Mouse (Mus musculus): ENCODE data around the gene Proca1. TPM values are rescaled to one million over a fixed set of nuclear protein-coding genes. Genes with fewer than 3 reads are reported as not detected.

Proca1 gene
- 1.4 and 2.1 TPM in 2 replicates for polyA plus RNA-seq (2014; fragmentation: Nextera tagmentation; extraction: Ambion mirVana)

DNA sequence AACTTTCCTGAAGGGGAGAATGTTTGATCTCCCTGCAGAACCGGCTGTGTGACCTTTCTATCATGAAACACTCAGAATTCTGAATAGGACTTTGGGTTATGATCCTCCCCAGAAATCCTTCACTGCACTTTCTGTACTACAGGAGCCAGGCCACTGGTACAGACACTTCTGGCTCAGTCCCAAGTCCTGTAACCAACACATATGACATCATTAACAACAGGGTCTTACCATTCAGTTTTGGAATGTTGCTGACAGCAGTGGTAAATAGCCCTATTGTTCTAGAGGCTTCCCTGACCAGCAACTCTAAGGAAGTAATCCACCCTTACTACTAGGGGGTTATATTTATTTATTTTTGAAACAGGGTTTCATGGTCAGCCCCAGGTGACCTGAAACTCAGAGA, at the start of gene Proca1:
TSS of gene Proca1 (plus strand) at position 280 of the 400 bp plus-strand sequence.
- H3K27ac ChIP-seq (ENCODE audit: low read depth), result no peak within 1 kb of the TSS
- WGBS, result 73% methylated on average over 1 of the region's 1 CpGs
- H3K4me2 ChIP-seq (ENCODE audit: low read length), result peak within 1 kb of the TSS; percentile 64
- H3K4me1 ChIP-seq (replicated peaks; ENCODE audit: control insufficient read depth, insufficient read depth, low read length), result peaks cover 12% of the 10 kb centered on the region
- no peak for ATAC-seq (replicated peaks; ENCODE audit: low FRiP score, low TSS enrichment, low read depth)
- H3K4me3 ChIP-seq (ENCODE audit: low read depth, low read length), result peak within 1 kb of the TSS; percentile 51
- peaks cover 30% of the 10 kb centered on the region for H3K36me3 ChIP-seq (ENCODE audit: control insufficient read depth, insufficient read depth, low read length)
- no peaks in the 10 kb centered on the region for H3K27me3 ChIP-seq (replicated peaks; ENCODE audit: control insufficient read depth, insufficient read depth, low read length)
- no peak for DNase-seq (ENCODE audit: low spot score)
- peak within 1 kb of the TSS; percentile 35; the same call in 1 of the 2 replicates for H3K9ac ChIP-seq (ENCODE audit: low read length)
- no peaks in the 10 kb centered on the region; the same call in 1 of the 2 replicates for H3K9me3 ChIP-seq (ENCODE audit: control insufficient read depth, low read length)

DNA sequence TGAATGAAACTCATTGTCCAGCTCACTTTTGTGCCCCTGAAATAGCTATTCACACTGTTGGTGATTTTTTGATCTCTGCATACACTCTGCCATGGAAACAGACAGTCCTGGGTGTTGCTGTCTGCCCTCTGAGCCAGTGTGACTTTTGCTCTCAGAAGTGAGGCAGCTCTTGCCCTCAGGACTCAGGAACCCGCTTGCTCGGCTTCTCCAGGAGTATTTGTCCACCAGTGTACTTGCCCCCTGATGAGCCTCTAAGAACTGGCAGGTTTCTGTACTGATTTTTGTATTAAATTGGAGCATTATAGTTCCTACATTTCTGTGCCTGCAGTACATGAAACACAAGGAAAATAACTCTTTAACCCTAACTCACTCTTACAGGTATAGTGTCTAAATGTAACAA, 49.7 kb upstream of the Proca1 start:
- H3K36me3 ChIP-seq (ENCODE audit: control insufficient read depth, insufficient read depth, low read length), result peaks cover 50% of the 10 kb centered on the region
- no peak overlapping the region for H3K4me3 ChIP-seq (ENCODE audit: low read depth, low read length)
- no peak overlapping the region for H3K27ac ChIP-seq (ENCODE audit: low read depth)
- no peak overlapping the region for H3K4me2 ChIP-seq (ENCODE audit: low read length)
- DNase-seq (ENCODE audit: low spot score), result no peak
- WGBS, result 87% methylated on average over 2 of the region's 2 CpGs
- no peak for ATAC-seq (replicated peaks; ENCODE audit: low FRiP score, low TSS enrichment, low read depth)
- H3K4me1 ChIP-seq (replicated peaks; ENCODE audit: control insufficient read depth, insufficient read depth, low read length), result no peaks in the 10 kb centered on the region; the same call in 1 of the 2 replicates
- no peaks in the 10 kb centered on the region for H3K27me3 ChIP-seq (replicated peaks; ENCODE audit: control insufficient read depth, insufficient read depth, low read length)
- no peak overlapping the region for H3K9ac ChIP-seq (ENCODE audit: low read length)
- no peaks in the 10 kb centered on the region for H3K9me3 ChIP-seq (ENCODE audit: control insufficient read depth, low read length)

DNA sequence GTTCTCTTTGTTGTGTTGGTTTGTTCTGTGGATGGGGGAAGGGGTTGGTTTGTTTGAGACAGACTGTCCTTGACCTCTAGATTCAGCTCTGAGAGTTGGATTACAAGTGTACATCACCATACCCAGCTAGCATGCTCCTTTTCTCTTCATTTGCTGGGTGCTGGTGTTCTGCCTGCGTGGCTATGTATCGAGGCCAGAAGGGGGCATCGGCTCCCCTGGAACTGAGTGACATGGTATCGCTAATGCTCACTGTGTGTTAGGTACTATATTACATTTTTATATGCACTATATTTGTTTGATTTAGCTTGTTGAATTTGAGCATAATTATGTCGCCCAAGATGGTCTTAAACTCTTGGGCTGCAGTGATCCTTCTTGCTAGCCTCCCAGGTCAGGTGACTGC, 47.0 kb upstream of the Proca1 start:
- no peak overlapping the region for H3K9ac ChIP-seq (ENCODE audit: low read length)
- peaks cover 74% of the 10 kb centered on the region for H3K36me3 ChIP-seq (ENCODE audit: control insufficient read depth, insufficient read depth, low read length)
- H3K9me3 ChIP-seq (ENCODE audit: control insufficient read depth, low read length), result no peaks in the 10 kb centered on the region
- H3K27ac ChIP-seq (ENCODE audit: low read depth), result no peak overlapping the region
- no peak for ATAC-seq (replicated peaks; ENCODE audit: low FRiP score, low TSS enrichment, low read depth)
- H3K4me3 ChIP-seq (ENCODE audit: low read depth, low read length), result no peak overlapping the region
- WGBS, result 86% methylated on average over 5 of the region's 5 CpGs
- H3K4me2 ChIP-seq (ENCODE audit: low read length), result no peak overlapping the region
- no peaks in the 10 kb centered on the region for H3K27me3 ChIP-seq (replicated peaks; ENCODE audit: control insufficient read depth, insufficient read depth, low read length)
- no peak for DNase-seq (ENCODE audit: low spot score)
- H3K4me1 ChIP-seq (replicated peaks; ENCODE audit: control insufficient read depth, insufficient read depth, low read length), result no peaks in the 10 kb centered on the region; the same call in 1 of the 2 replicates

- no peak for ATAC-seq (replicated peaks; ENCODE audit: low FRiP score, low TSS enrichment, low read depth)
These were observed 46.3 kb upstream of the Proca1 start for GRCm38 (mm10) chr11:78146707-78147543.

DNA sequence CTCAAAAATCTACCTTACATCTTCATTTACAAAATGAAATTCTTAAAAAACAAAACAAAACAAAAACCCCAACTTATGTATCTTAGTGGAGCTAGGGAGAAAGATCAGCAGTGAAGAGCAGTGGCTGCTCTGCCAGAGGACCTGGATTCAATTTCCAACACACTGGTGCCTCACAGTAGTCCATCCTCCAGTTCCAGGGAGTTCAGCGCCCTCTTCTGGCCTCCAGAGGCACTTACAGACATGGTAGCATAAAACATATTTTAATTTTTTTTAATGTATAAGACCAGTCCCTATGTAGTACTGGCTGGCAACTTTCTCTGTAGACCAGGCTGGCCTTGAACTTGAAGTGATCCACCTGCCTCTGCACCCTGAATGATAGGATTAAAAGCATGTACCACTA, 42.0 kb upstream of the Proca1 start:
- ATAC-seq (replicated peaks; ENCODE audit: low FRiP score, low TSS enrichment, low read depth), result no peak
- 45% methylated on average over 1 of the region's 1 CpGs for WGBS

More at GRCm38 (mm10) chr11:78146707-78147543, 46.3 kb upstream of the Proca1 start:
- Histone ChIP-seq H3K4me3 (ENCODE audit: low read depth, low read length) (no peak overlapping the region), H3K4me1 (replicated peaks; ENCODE audit: control insufficient read depth, insufficient read depth, low read length) (no peaks in the 10 kb centered on the region; the same call in 1 of the 2 replicates), H3K36me3 (ENCODE audit: control insufficient read depth, insufficient read depth, low read length) (peaks cover 75% of the 10 kb centered on the region), H3K4me2 (ENCODE audit: low read length) (no peak overlapping the region), H3K27me3 (replicated peaks; ENCODE audit: control insufficient read depth, insufficient read depth, low read length) (no peaks in the 10 kb centered on the region), H3K9me3 (ENCODE audit: control insufficient read depth, low read length) (no peaks in the 10 kb centered on the region), H3K27ac (ENCODE audit: low read depth) (no peak overlapping the region), H3K9ac (ENCODE audit: low read length) (no peak overlapping the region)
- 83% methylated on average over 6 of the region's 6 CpGs for WGBS
- DNase-seq (ENCODE audit: low spot score), result no peak

GRCm38 (mm10) chr11:78152299-78153231, 40.6 kb upstream of the Proca1 start:
- Histone ChIP-seq H3K4me1 (replicated peaks; ENCODE audit: control insufficient read depth, insufficient read depth, low read length) (peaks cover 11% of the 10 kb centered on the region; the same call in 1 of the 2 replicates), H3K27ac (ENCODE audit: low read depth) (peak overlapping the region; percentile 7; the same call in 1 of the 2 replicates), H3K9ac (ENCODE audit: low read length) (no peak overlapping the region), H3K9me3 (ENCODE audit: control insufficient read depth, low read length) (no peaks in the 10 kb centered on the region), H3K27me3 (replicated peaks; ENCODE audit: control insufficient read depth, insufficient read depth, low read length) (no peaks in the 10 kb centered on the region), H3K36me3 (ENCODE audit: control insufficient read depth, insufficient read depth, low read length) (peaks cover 75% of the 10 kb centered on the region), H3K4me2 (ENCODE audit: low read length) (no peak overlapping the region), H3K4me3 (ENCODE audit: low read depth, low read length) (no peak overlapping the region)
- WGBS, result 59% methylated on average over 9 of the region's 9 CpGs
- ATAC-seq (replicated peaks; ENCODE audit: low FRiP score, low TSS enrichment, low read depth) (no peak), DNase-seq (ENCODE audit: low spot score) (no peak)

More for the DNA sequence above, 42.0 kb upstream of the Proca1 start:
- H3K4me2 ChIP-seq (ENCODE audit: low read length), result no peak overlapping the region
- no peaks in the 10 kb centered on the region for H3K9me3 ChIP-seq (ENCODE audit: control insufficient read depth, low read length)
- no peak overlapping the region for H3K4me3 ChIP-seq (ENCODE audit: low read depth, low read length)
- no peak for DNase-seq (ENCODE audit: low spot score)
- H3K4me1 ChIP-seq (replicated peaks; ENCODE audit: control insufficient read depth, insufficient read depth, low read length), result peaks cover 11% of the 10 kb centered on the region
- H3K27me3 ChIP-seq (replicated peaks; ENCODE audit: control insufficient read depth, insufficient read depth, low read length), result no peaks in the 10 kb centered on the region
- no peak overlapping the region for H3K9ac ChIP-seq (ENCODE audit: low read length)
- peaks cover 70% of the 10 kb centered on the region for H3K36me3 ChIP-seq (ENCODE audit: control insufficient read depth, insufficient read depth, low read length)
- H3K27ac ChIP-seq (ENCODE audit: low read depth), result no peak overlapping the region

DNA sequence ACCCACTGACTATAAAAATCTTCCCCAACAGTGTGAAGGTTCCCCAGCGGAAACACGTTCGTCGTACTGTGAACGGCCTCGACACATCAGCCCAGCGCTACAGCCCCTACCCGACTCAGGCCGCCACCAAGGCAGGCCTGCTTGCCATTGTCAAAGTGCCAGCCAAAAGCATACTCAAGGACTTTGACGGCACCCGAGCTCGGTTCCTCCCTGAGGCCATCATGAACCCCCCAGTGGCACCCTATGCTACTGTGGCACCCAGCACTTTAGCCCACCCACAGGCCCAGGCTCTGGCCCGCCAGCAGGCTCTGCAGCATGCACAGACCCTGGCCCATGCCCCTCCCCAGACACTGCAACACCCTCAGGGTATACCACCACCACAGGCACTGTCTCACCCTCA, 39.4 kb upstream of the Proca1 start:
- no peak; the same call in 1 of the 2 replicates for ATAC-seq (replicated peaks; ENCODE audit: low FRiP score, low TSS enrichment, low read depth)

DNA sequence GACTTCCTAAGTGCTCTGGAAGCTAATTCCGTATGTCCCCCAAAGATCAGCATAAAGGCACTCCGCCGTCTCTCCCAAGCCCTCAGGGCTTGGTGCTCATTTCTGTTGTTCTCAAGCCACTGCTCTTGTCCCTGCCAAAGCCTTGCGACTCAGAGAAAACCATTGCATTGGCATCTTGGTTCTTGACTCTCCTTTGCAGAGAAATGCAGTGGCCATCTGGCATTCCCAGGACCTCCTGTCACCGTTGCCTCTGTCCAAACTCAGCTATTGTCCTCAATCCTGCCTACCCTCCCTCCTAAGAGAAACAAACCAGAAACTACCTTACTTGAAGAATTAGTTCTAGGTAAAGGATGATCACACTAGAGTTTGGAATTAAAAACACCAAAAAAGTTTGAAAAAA, 37.5 kb upstream of the Proca1 start:
- H3K27ac ChIP-seq (ENCODE audit: low read depth), result no peak overlapping the region
- H3K4me3 ChIP-seq (ENCODE audit: low read depth, low read length), result no peak overlapping the region
- H3K4me1 ChIP-seq (replicated peaks; ENCODE audit: control insufficient read depth, insufficient read depth, low read length), result peaks cover 11% of the 10 kb centered on the region; the same call in 1 of the 2 replicates
- H3K36me3 ChIP-seq (ENCODE audit: control insufficient read depth, insufficient read depth, low read length), result peaks cover 76% of the 10 kb centered on the region
- H3K4me2 ChIP-seq (ENCODE audit: low read length), result no peak overlapping the region
- WGBS, result 83% methylated on average over 5 of the region's 5 CpGs
- H3K9ac ChIP-seq (ENCODE audit: low read length), result no peak overlapping the region
- no peak for ATAC-seq (replicated peaks; ENCODE audit: low FRiP score, low TSS enrichment, low read depth)
- no peaks in the 10 kb centered on the region for H3K27me3 ChIP-seq (replicated peaks; ENCODE audit: control insufficient read depth, insufficient read depth, low read length)
- no peaks in the 10 kb centered on the region for H3K9me3 ChIP-seq (ENCODE audit: control insufficient read depth, low read length)
- no peak for DNase-seq (ENCODE audit: low spot score)

More for the DNA sequence above, 39.4 kb upstream of the Proca1 start:
- WGBS, result 85% methylated on average over 13 of the region's 13 CpGs
- Histone ChIP-seq H3K9ac (ENCODE audit: low read length) (no peak overlapping the region), H3K27me3 (replicated peaks; ENCODE audit: control insufficient read depth, insufficient read depth, low read length) (no peaks in the 10 kb centered on the region), H3K27ac (ENCODE audit: low read depth) (no peak overlapping the region), H3K4me3 (ENCODE audit: low read depth, low read length) (no peak overlapping the region), H3K36me3 (ENCODE audit: control insufficient read depth, insufficient read depth, low read length) (peaks cover 76% of the 10 kb centered on the region), H3K4me2 (ENCODE audit: low read length) (no peak overlapping the region), H3K9me3 (ENCODE audit: control insufficient read depth, low read length) (no peaks in the 10 kb centered on the region), H3K4me1 (replicated peaks; ENCODE audit: control insufficient read depth, insufficient read depth, low read length) (peaks cover 11% of the 10 kb centered on the region; the same call in 1 of the 2 replicates)
- DNase-seq (ENCODE audit: low spot score), result no peak

Data from intestine, embryonic 14.5 days (tissue).